Mouse (Mus musculus): ENCODE results near the gene Rnf215. TPM values are rescaled to one million over a fixed set of nuclear protein-coding genes. Genes with fewer than 3 reads are reported as not detected.
"Not testable (repeated sequence)": the region's sequence is repeated elsewhere in the genome, so short reads cannot be mapped to it uniquely, and the experiment has no call there.

Gene Rnf215
- total and polyA plus RNA-seq, 2 experiments from 2014 or later, result 45.4 to 90.1 TPM

- Histone ChIP-seq H3K27me3 (ENCODE audit: insufficient read depth, low read length) (no peaks in the 10 kb centered on the region), H3K9ac (no peak overlapping the region), H3K27ac (ENCODE audit: low read depth, low read length) (no peak overlapping the region), H3K4me3 (ENCODE audit: low read depth, low read length) (no peak overlapping the region), H3K9me3 (ENCODE audit: low read length) (no peaks in the 10 kb centered on the region), H3K4me1 (ENCODE audit: insufficient read depth) (peaks cover 6% of the 10 kb centered on the region), H3K36me3 (ENCODE audit: insufficient read depth) (0 out of 2 replicates have a peak, but pooled peaks cover 4% of the 10 kb centered on the region), H3K4me2 (ENCODE audit: low read depth) (no peak overlapping the region)
- ATAC-seq, result no peak
- 86% methylated on average over 5 of the region's 5 CpGs for WGBS
- no peak for TF ChIP-seq CTCF (IDR thresholded peaks at IDR 0.05; ENCODE audit: low read depth)
- no peak for DNase-seq
Measured at GRCm38 (mm10) chr11:4101851-4102250, 33.2 kb upstream of the Rnf215 start.

DNA sequence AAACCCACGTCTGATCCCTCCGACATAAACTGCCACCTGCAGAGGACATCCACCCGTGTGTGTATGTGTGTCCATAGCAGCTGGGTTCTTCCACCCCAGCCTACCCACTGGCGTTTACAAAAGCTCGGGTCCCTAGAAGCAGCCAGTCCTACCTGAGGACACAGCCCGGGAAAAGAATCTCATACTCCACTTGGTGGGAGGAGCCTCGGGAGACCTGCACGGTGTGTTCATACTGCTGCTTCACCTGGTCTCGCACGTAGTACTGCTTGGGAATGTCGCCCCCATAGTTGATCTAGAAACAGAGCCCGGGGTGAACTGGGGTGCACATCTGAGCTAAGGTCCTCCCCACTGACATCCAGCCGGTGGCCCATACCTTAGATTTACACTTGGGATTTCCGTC lies 31.5 kb upstream of the Rnf215 start:
- ATAC-seq, result no peak
- no peak overlapping the region for H3K9ac ChIP-seq
- H3K36me3 ChIP-seq (ENCODE audit: insufficient read depth), result 0 out of 2 replicates have a peak, but pooled peaks cover 4% of the 10 kb centered on the region
- H3K9me3 ChIP-seq (ENCODE audit: low read length), result no peaks in the 10 kb centered on the region
- no peaks in the 10 kb centered on the region for H3K27me3 ChIP-seq (ENCODE audit: insufficient read depth, low read length)
- H3K4me2 ChIP-seq (ENCODE audit: low read depth), result no peak overlapping the region
- WGBS, result 84% methylated on average over 14 of the region's 14 CpGs
- H3K4me3 ChIP-seq (ENCODE audit: low read depth, low read length), result no peak overlapping the region
- DNase-seq, result no peak
- no peaks in the 10 kb centered on the region for H3K4me1 ChIP-seq (ENCODE audit: insufficient read depth)
- H3K27ac ChIP-seq (ENCODE audit: low read depth, low read length), result no peak overlapping the region
- TF ChIP-seq CTCF (IDR thresholded peaks at IDR 0.05; ENCODE audit: low read depth), result no peak

GRCm38 (mm10) chr11:4104989-4105388 lies 30.0 kb upstream of the Rnf215 start:
- Histone ChIP-seq H3K4me1 (ENCODE audit: insufficient read depth) (no peaks in the 10 kb centered on the region), H3K9ac (no peak overlapping the region), H3K27me3 (ENCODE audit: insufficient read depth, low read length) (no peaks in the 10 kb centered on the region), H3K9me3 (ENCODE audit: low read length) (no peaks in the 10 kb centered on the region), H3K27ac (ENCODE audit: low read depth, low read length) (no peak overlapping the region), H3K4me2 (ENCODE audit: low read depth) (no peak overlapping the region), H3K36me3 (ENCODE audit: insufficient read depth) (0 out of 2 replicates have a peak, but pooled peaks cover 4% of the 10 kb centered on the region), H3K4me3 (ENCODE audit: low read depth, low read length) (no peak overlapping the region)
- WGBS, result 74% methylated on average over 5 of the region's 5 CpGs
- DNase-seq (no peak), ATAC-seq (no peak)
- TF ChIP-seq CTCF (IDR thresholded peaks at IDR 0.05; ENCODE audit: low read depth), result no peak

- no peak overlapping the region for H3K9ac ChIP-seq
- TF ChIP-seq CTCF (IDR thresholded peaks at IDR 0.05; ENCODE audit: low read depth), result no peak
Measured at GRCm38 (mm10) chr11:4105444-4105843, 29.6 kb upstream of the Rnf215 start.

GRCm38 (mm10) chr11:4107901-4108300 lies 27.1 kb upstream of the Rnf215 start:
- H3K27ac ChIP-seq (ENCODE audit: low read depth, low read length); H3K9ac ChIP-seq; H3K4me2 ChIP-seq (ENCODE audit: low read depth); H3K4me1 ChIP-seq (ENCODE audit: insufficient read depth); DNase-seq; ATAC-seq; H3K27me3 ChIP-seq (ENCODE audit: insufficient read depth, low read length); H3K9me3 ChIP-seq (ENCODE audit: low read length); H3K36me3 ChIP-seq (ENCODE audit: insufficient read depth); H3K4me3 ChIP-seq (ENCODE audit: low read depth, low read length): not testable (repeated sequence)
- 98% methylated on average over 6 of the region's 6 CpGs for WGBS

More at GRCm38 (mm10) chr11:4105444-4105843, 29.6 kb upstream of the Rnf215 start:
- Histone ChIP-seq H3K36me3 (ENCODE audit: insufficient read depth) (0 out of 2 replicates have a peak, but pooled peaks cover 4% of the 10 kb centered on the region), H3K4me3 (ENCODE audit: low read depth, low read length) (no peak overlapping the region), H3K27ac (ENCODE audit: low read depth, low read length) (no peak overlapping the region), H3K4me1 (ENCODE audit: insufficient read depth) (no peaks in the 10 kb centered on the region), H3K27me3 (ENCODE audit: insufficient read depth, low read length) (no peaks in the 10 kb centered on the region), H3K4me2 (ENCODE audit: low read depth) (no peak overlapping the region), H3K9me3 (ENCODE audit: low read length) (no peaks in the 10 kb centered on the region)
- WGBS, result 84% methylated on average over 6 of the region's 6 CpGs
- DNase-seq, result no peak
- ATAC-seq, result no peak

- no peak for TF ChIP-seq CTCF (IDR thresholded peaks at IDR 0.05; ENCODE audit: low read depth)
- H3K4me2 ChIP-seq (ENCODE audit: low read depth), result no peak overlapping the region
- 0 out of 2 replicates have a peak, but pooled peaks cover 6% of the 10 kb centered on the region for H3K36me3 ChIP-seq (ENCODE audit: insufficient read depth)
- no peak for DNase-seq
- H3K4me1 ChIP-seq (ENCODE audit: insufficient read depth), result no peaks in the 10 kb centered on the region
- no peak for ATAC-seq
- H3K9me3 ChIP-seq (ENCODE audit: low read length), result no peaks in the 10 kb centered on the region
- 83% methylated on average over 7 of the region's 7 CpGs for WGBS
- no peak overlapping the region for H3K27ac ChIP-seq (ENCODE audit: low read depth, low read length)
- no peak overlapping the region for H3K9ac ChIP-seq
- no peak overlapping the region for H3K4me3 ChIP-seq (ENCODE audit: low read depth, low read length)
- H3K27me3 ChIP-seq (ENCODE audit: insufficient read depth, low read length), result no peaks in the 10 kb centered on the region
Measured at GRCm38 (mm10) chr11:4108691-4109090, 26.3 kb upstream of the Rnf215 start.

- H3K9me3 ChIP-seq (ENCODE audit: low read length), result no peaks in the 10 kb centered on the region
- 88% methylated on average over 4 of the region's 4 CpGs for WGBS
- H3K27me3 ChIP-seq (ENCODE audit: insufficient read depth, low read length), result no peaks in the 10 kb centered on the region
- DNase-seq (no peak), ATAC-seq (no peak)
- peaks cover 3% of the 10 kb centered on the region; the same call in 1 of the 2 replicates for H3K4me1 ChIP-seq (ENCODE audit: insufficient read depth)
- H3K27ac ChIP-seq (ENCODE audit: low read depth, low read length), result no peak overlapping the region
- TF ChIP-seq CTCF (IDR thresholded peaks at IDR 0.05; ENCODE audit: low read depth), result no peak
- no peak overlapping the region for H3K4me3 ChIP-seq (ENCODE audit: low read depth, low read length)
- no peak overlapping the region for H3K9ac ChIP-seq
- no peak overlapping the region for H3K4me2 ChIP-seq (ENCODE audit: low read depth)
- H3K36me3 ChIP-seq (ENCODE audit: insufficient read depth), result peaks cover 4% of the 10 kb centered on the region; the same call in 1 of the 2 replicates
Measured at GRCm38 (mm10) chr11:4112033-4112432, 23.0 kb upstream of the Rnf215 start.
